Mouse (Mus musculus) brain, embryonic 14.5 days (tissue): Measurements from ENCODE around the gene Cbln3.

Experiments
- CTCF ChIP-seq: fragments of 200-500 bp; IDR thresholded peaks from 2 replicates; pipeline ENCODE4 v1.5.1; 2012; ENCODE audit warnings: inconsistent platforms, mild to moderate bottlenecking, moderate library complexity, borderline replicate concordance; ENCODE audit not compliant: insufficient read depth, insufficient read length; ENCODE audit errors: extremely low read depth
- POLR2A ChIP-seq: fragments of 200-500 bp; IDR thresholded peaks from 2 replicates; pipeline ENCODE4 v1.6.1; 2012; ENCODE audit warnings: mild to moderate bottlenecking, inconsistent platforms, borderline replicate concordance; ENCODE audit not compliant: poor library complexity, insufficient read depth, insufficient read length, severe bottlenecking; ENCODE audit errors: extremely low read depth

DNA sequence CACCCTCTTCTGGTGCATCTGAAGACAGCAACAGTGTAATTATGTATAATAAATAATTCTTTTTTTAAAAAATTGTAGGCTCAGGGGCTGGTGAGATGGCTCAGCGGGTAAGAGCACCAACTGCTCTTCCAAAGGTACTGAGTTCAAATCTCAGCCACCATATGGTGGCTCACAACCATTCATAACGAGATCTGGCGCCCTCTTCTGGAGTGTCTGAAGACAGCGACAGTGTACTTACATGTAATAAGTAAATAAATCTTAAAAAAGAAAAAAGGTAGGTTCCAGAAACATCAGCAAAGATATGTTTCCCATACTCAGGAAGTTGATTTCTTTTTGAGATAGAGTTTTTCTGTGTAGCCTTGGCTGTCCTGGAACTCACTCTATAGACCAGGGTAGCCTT lies 41.4 kb downstream of the Cbln3 start:
- TF ChIP-seq CTCF (no peak), POLR2A (no peak)
